Mouse (Mus musculus): ENCODE data around the gene Mrpl55. TPM values are rescaled to one million over a fixed set of nuclear protein-coding genes. Genes with fewer than 3 reads are reported as not detected.

The Mrpl55 gene
- polyA plus RNA-seq, 1 experiment from 2014 or later = 84.8 TPM

GRCm38 (mm10) chr11:59230144-59230760, 28.0 kb downstream of the Mrpl55 start:
- no peak overlapping the region for H3K4me2 ChIP-seq (ENCODE audit: low read depth, low read length)
- H3K27me3 ChIP-seq (ENCODE audit: control insufficient read depth, insufficient read depth, low read depth, low read length) = no peaks in the 10 kb centered on the region
- WGBS = 9% methylated on average over 7 of the region's 7 CpGs
- H3K27ac ChIP-seq (ENCODE audit: low read length) = no peak overlapping the region
- H3K9ac ChIP-seq (ENCODE audit: low read length) = no peak overlapping the region
- no peak for ATAC-seq (ENCODE audit: low read depth)
- no peaks in the 10 kb centered on the region for H3K9me3 ChIP-seq (ENCODE audit: control insufficient read depth, low read length)
- no peak overlapping the region for H3K4me3 ChIP-seq (ENCODE audit: low read length)
- peaks cover 21% of the 10 kb centered on the region for H3K4me1 ChIP-seq (replicated peaks; ENCODE audit: control insufficient read depth, insufficient read depth, low read length)
- no peaks in the 10 kb centered on the region for H3K36me3 ChIP-seq (ENCODE audit: control insufficient read depth, insufficient read depth, low read length)

- H3K9ac ChIP-seq (ENCODE audit: low read length) = no peak overlapping the region
- no peak for ATAC-seq (ENCODE audit: low read depth)
These were observed 30.5 kb downstream of the Mrpl55 start for GRCm38 (mm10) chr11:59232797-59233196.

GRCm38 (mm10) chr11:59238525-59239427, 36.5 kb downstream of the Mrpl55 start:
- no peaks in the 10 kb centered on the region; the same call in 1 of the 2 replicates for H3K27me3 ChIP-seq (ENCODE audit: control insufficient read depth, insufficient read depth, low read depth, low read length)
- H3K4me1 ChIP-seq (replicated peaks; ENCODE audit: control insufficient read depth, insufficient read depth, low read length) = peaks cover 6% of the 10 kb centered on the region
- H3K4me2 ChIP-seq (ENCODE audit: low read depth, low read length) = no peak overlapping the region
- H3K36me3 ChIP-seq (ENCODE audit: control insufficient read depth, insufficient read depth, low read length) = no peaks in the 10 kb centered on the region
- H3K4me3 ChIP-seq (ENCODE audit: low read length) = no peak overlapping the region
- peak overlapping the region; percentile 28 for H3K27ac ChIP-seq (ENCODE audit: low read length)
- no peaks in the 10 kb centered on the region for H3K9me3 ChIP-seq (ENCODE audit: control insufficient read depth, low read length)
- ATAC-seq (ENCODE audit: low read depth) = peak; percentile 84
- 0 out of 2 replicates have a peak overlapping the region, but pooled peaks have one; percentile 5 for H3K9ac ChIP-seq (ENCODE audit: low read length)
- WGBS = 4% methylated on average over 14 of the region's 15 CpGs

More at GRCm38 (mm10) chr11:59232797-59233196, 30.5 kb downstream of the Mrpl55 start:
- 54% methylated on average over 2 of the region's 2 CpGs for WGBS
- Histone ChIP-seq H3K36me3 (ENCODE audit: control insufficient read depth, insufficient read depth, low read length) (no peaks in the 10 kb centered on the region), H3K27ac (ENCODE audit: low read length) (no peak overlapping the region), H3K9me3 (ENCODE audit: control insufficient read depth, low read length) (no peaks in the 10 kb centered on the region), H3K27me3 (ENCODE audit: control insufficient read depth, insufficient read depth, low read depth, low read length) (no peaks in the 10 kb centered on the region), H3K4me3 (ENCODE audit: low read length) (no peak overlapping the region), H3K4me2 (ENCODE audit: low read depth, low read length) (no peak overlapping the region), H3K4me1 (replicated peaks; ENCODE audit: control insufficient read depth, insufficient read depth, low read length) (peaks cover 6% of the 10 kb centered on the region; the same call in 1 of the 2 replicates)

- ATAC-seq (ENCODE audit: low read depth) = no peak
- Histone ChIP-seq H3K4me1 (replicated peaks; ENCODE audit: control insufficient read depth, insufficient read depth, low read length) (peaks cover 6% of the 10 kb centered on the region), H3K27ac (ENCODE audit: low read length) (no peak overlapping the region), H3K4me2 (ENCODE audit: low read depth, low read length) (no peak overlapping the region), H3K36me3 (ENCODE audit: control insufficient read depth, insufficient read depth, low read length) (no peaks in the 10 kb centered on the region), H3K27me3 (ENCODE audit: control insufficient read depth, insufficient read depth, low read depth, low read length) (no peaks in the 10 kb centered on the region; the same call in 1 of the 2 replicates), H3K9me3 (ENCODE audit: control insufficient read depth, low read length) (no peaks in the 10 kb centered on the region), H3K4me3 (ENCODE audit: low read length) (no peak overlapping the region), H3K9ac (ENCODE audit: low read length) (no peak overlapping the region)
- WGBS = 46% methylated on average over 4 of the region's 4 CpGs
These were observed 37.1 kb downstream of the Mrpl55 start for GRCm38 (mm10) chr11:59239428-59239785.

- Histone ChIP-seq H3K4me3 (ENCODE audit: low read length) (no peak overlapping the region), H3K4me2 (ENCODE audit: low read depth, low read length) (no peak overlapping the region), H3K27ac (ENCODE audit: low read length) (no peak overlapping the region), H3K36me3 (ENCODE audit: control insufficient read depth, insufficient read depth, low read length) (no peaks in the 10 kb centered on the region), H3K9me3 (ENCODE audit: control insufficient read depth, low read length) (no peaks in the 10 kb centered on the region), H3K27me3 (ENCODE audit: control insufficient read depth, insufficient read depth, low read depth, low read length) (no peaks in the 10 kb centered on the region; the same call in 1 of the 2 replicates), H3K9ac (ENCODE audit: low read length) (no peak overlapping the region), H3K4me1 (replicated peaks; ENCODE audit: control insufficient read depth, insufficient read depth, low read length) (peaks cover 6% of the 10 kb centered on the region)
- WGBS = 69% methylated on average over 4 of the region's 4 CpGs
- no peak for ATAC-seq (ENCODE audit: low read depth)
These were observed 37.5 kb downstream of the Mrpl55 start for GRCm38 (mm10) chr11:59239796-59240195.

- H3K4me2 ChIP-seq (ENCODE audit: low read depth, low read length) = no peak overlapping the region
- H3K9ac ChIP-seq (ENCODE audit: low read length) = no peak overlapping the region
- H3K4me1 ChIP-seq (replicated peaks; ENCODE audit: control insufficient read depth, insufficient read depth, low read length) = peaks cover 6% of the 10 kb centered on the region
- no peaks in the 10 kb centered on the region for H3K36me3 ChIP-seq (ENCODE audit: control insufficient read depth, insufficient read depth, low read length)
- no peak overlapping the region for H3K27ac ChIP-seq (ENCODE audit: low read length)
- no peaks in the 10 kb centered on the region for H3K9me3 ChIP-seq (ENCODE audit: control insufficient read depth, low read length)
- H3K27me3 ChIP-seq (ENCODE audit: control insufficient read depth, insufficient read depth, low read depth, low read length) = no peaks in the 10 kb centered on the region; the same call in 1 of the 2 replicates
- no peak overlapping the region for H3K4me3 ChIP-seq (ENCODE audit: low read length)
- WGBS = 18% methylated on average over 3 of the region's 3 CpGs
- no peak for ATAC-seq (ENCODE audit: low read depth)
These were observed 39.6 kb downstream of the Mrpl55 start for GRCm38 (mm10) chr11:59241841-59242240.

GRCm38 (mm10) chr11:59243856-59244255, 41.6 kb downstream of the Mrpl55 start:
- Histone ChIP-seq H3K9me3 (ENCODE audit: control insufficient read depth, low read length) (no peaks in the 10 kb centered on the region), H3K27me3 (ENCODE audit: control insufficient read depth, insufficient read depth, low read depth, low read length) (no peaks in the 10 kb centered on the region; the same call in 1 of the 2 replicates), H3K9ac (ENCODE audit: low read length) (no peak overlapping the region), H3K4me3 (ENCODE audit: low read length) (no peak overlapping the region), H3K4me1 (replicated peaks; ENCODE audit: control insufficient read depth, insufficient read depth, low read length) (no peaks in the 10 kb centered on the region; the same call in 1 of the 2 replicates), H3K4me2 (ENCODE audit: low read depth, low read length) (no peak overlapping the region), H3K36me3 (ENCODE audit: control insufficient read depth, insufficient read depth, low read length) (no peaks in the 10 kb centered on the region), H3K27ac (ENCODE audit: low read length) (no peak overlapping the region)
- ATAC-seq (ENCODE audit: low read depth) = no peak
- 19% methylated on average over 6 of the region's 6 CpGs for WGBS

GRCm38 (mm10) chr11:59248101-59248500, 45.8 kb downstream of the Mrpl55 start:
- WGBS = 53% methylated on average over 10 of the region's 10 CpGs
- H3K9me3 ChIP-seq (ENCODE audit: control insufficient read depth, low read length) = no peaks in the 10 kb centered on the region
- no peaks in the 10 kb centered on the region for H3K36me3 ChIP-seq (ENCODE audit: control insufficient read depth, insufficient read depth, low read length)
- H3K27ac ChIP-seq (ENCODE audit: low read length) = no peak overlapping the region
- ATAC-seq (ENCODE audit: low read depth) = no peak
- H3K4me2 ChIP-seq (ENCODE audit: low read depth, low read length) = no peak overlapping the region
- no peak overlapping the region for H3K4me3 ChIP-seq (ENCODE audit: low read length)
- no peaks in the 10 kb centered on the region for H3K4me1 ChIP-seq (replicated peaks; ENCODE audit: control insufficient read depth, insufficient read depth, low read length)
- H3K9ac ChIP-seq (ENCODE audit: low read length) = no peak overlapping the region
- no peaks in the 10 kb centered on the region; the same call in 1 of the 2 replicates for H3K27me3 ChIP-seq (ENCODE audit: control insufficient read depth, insufficient read depth, low read depth, low read length)
